Mouse (Mus musculus): ENCODE measurements around the gene Lrrc57. TPM values are rescaled to one million over a fixed set of nuclear protein-coding genes. Genes with fewer than 3 reads are reported as not detected.
A peak's percentile ranks its signal among the peaks of the same experiment; 100 is the strongest.

Lrrc57 gene
- polyA plus RNA-seq (2015; fragmentation: Nextera tagmentation; extraction: Ambion mirVana): 34.5 and 37.2 TPM in 2 replicates

GRCm38 (mm10) chr2:120608830-120609723 is at the start of gene Lrrc57, which contains the start of gene Haus2:
Lrrc57 (minus strand) TSS chr2:120609520.
Haus2 (plus strand) TSS chr2:120609383.
- Histone ChIP-seq H3K36me3 (ENCODE audit: poor library complexity, severe bottlenecking) (peaks cover 27% of the 10 kb centered on the region; the same call in 1 of the 2 replicates), H3K4me2 (peak within 1 kb of the TSS; percentile 78), H3K27ac (peak within 1 kb of the TSS; percentile 89), H3K27me3 (no peaks in the 10 kb centered on the region), H3K9ac (peak within 1 kb of the TSS; percentile 90), H3K4me1 (peaks cover 23% of the 10 kb centered on the region), H3K4me3 (peak within 1 kb of the TSS; percentile 83), H3K9me3 (replicated peaks) (no peaks in the 10 kb centered on the region)
- ATAC-seq: peak; percentile 97
- under 1% methylated on average over 52 of the region's 52 CpGs for WGBS

GRCm38 (mm10) chr2:120658486-120658885 is 49.2 kb upstream of the Lrrc57 start:
- no peak overlapping the region for H3K4me2 ChIP-seq
- 78% methylated on average over 5 of the region's 5 CpGs for WGBS
- H3K9ac ChIP-seq: no peak overlapping the region
- no peaks in the 10 kb centered on the region for H3K4me1 ChIP-seq
- no peaks in the 10 kb centered on the region for H3K27me3 ChIP-seq
- no peak overlapping the region for H3K27ac ChIP-seq
- no peaks in the 10 kb centered on the region for H3K36me3 ChIP-seq (ENCODE audit: poor library complexity, severe bottlenecking)
- ATAC-seq: no peak
- H3K4me3 ChIP-seq: no peak overlapping the region
- no peaks in the 10 kb centered on the region for H3K9me3 ChIP-seq (replicated peaks)

- no peak overlapping the region for H3K27ac ChIP-seq
- H3K4me1 ChIP-seq: no peaks in the 10 kb centered on the region
- 92% methylated on average over 2 of the region's 2 CpGs for WGBS
- no peak overlapping the region for H3K4me3 ChIP-seq
- no peak overlapping the region for H3K9ac ChIP-seq
- H3K9me3 ChIP-seq (replicated peaks): no peaks in the 10 kb centered on the region
- no peak overlapping the region for H3K4me2 ChIP-seq
- no peaks in the 10 kb centered on the region for H3K36me3 ChIP-seq (ENCODE audit: poor library complexity, severe bottlenecking)
- ATAC-seq: no peak
- H3K27me3 ChIP-seq: no peaks in the 10 kb centered on the region
These were observed 47.4 kb upstream of the Lrrc57 start for GRCm38 (mm10) chr2:120656711-120657110.

GRCm38 (mm10) chr2:120655905-120656304 is 46.6 kb upstream of the Lrrc57 start:
- 88% methylated on average over 5 of the region's 5 CpGs for WGBS
- Histone ChIP-seq H3K4me3 (no peak overlapping the region), H3K4me1 (no peaks in the 10 kb centered on the region), H3K9ac (no peak overlapping the region), H3K27ac (no peak overlapping the region), H3K36me3 (ENCODE audit: poor library complexity, severe bottlenecking) (no peaks in the 10 kb centered on the region), H3K9me3 (replicated peaks) (no peaks in the 10 kb centered on the region), H3K27me3 (no peaks in the 10 kb centered on the region), H3K4me2 (no peak overlapping the region)
- no peak for ATAC-seq

- Histone ChIP-seq H3K9me3 (replicated peaks) (no peaks in the 10 kb centered on the region), H3K4me1 (no peaks in the 10 kb centered on the region), H3K36me3 (ENCODE audit: poor library complexity, severe bottlenecking) (no peaks in the 10 kb centered on the region), H3K9ac (no peak overlapping the region), H3K4me2 (no peak overlapping the region), H3K4me3 (no peak overlapping the region), H3K27me3 (no peaks in the 10 kb centered on the region), H3K27ac (no peak overlapping the region)
- 86% methylated on average over 2 of the region's 2 CpGs for WGBS
- ATAC-seq: no peak
These were observed 45.4 kb upstream of the Lrrc57 start for GRCm38 (mm10) chr2:120654693-120655092.

- WGBS: 91% methylated on average over 7 of the region's 7 CpGs
These were observed 43.6 kb upstream of the Lrrc57 start for GRCm38 (mm10) chr2:120652925-120653284.

GRCm38 (mm10) chr2:120652256-120652924 is 43.1 kb upstream of the Lrrc57 start:
- no peaks in the 10 kb centered on the region for H3K4me1 ChIP-seq
- H3K4me2 ChIP-seq: no peak overlapping the region
- H3K27ac ChIP-seq: no peak overlapping the region
- 86% methylated on average over 7 of the region's 7 CpGs for WGBS
- ATAC-seq: no peak
- no peaks in the 10 kb centered on the region for H3K9me3 ChIP-seq (replicated peaks)
- no peak overlapping the region for H3K4me3 ChIP-seq
- H3K36me3 ChIP-seq (ENCODE audit: poor library complexity, severe bottlenecking): no peaks in the 10 kb centered on the region
- H3K27me3 ChIP-seq: no peaks in the 10 kb centered on the region
- no peak overlapping the region for H3K9ac ChIP-seq

More at GRCm38 (mm10) chr2:120652925-120653284, 43.6 kb upstream of the Lrrc57 start:
- Histone ChIP-seq H3K27me3 (no peaks in the 10 kb centered on the region), H3K4me1 (no peaks in the 10 kb centered on the region), H3K27ac (no peak overlapping the region), H3K9ac (no peak overlapping the region), H3K9me3 (replicated peaks) (no peaks in the 10 kb centered on the region), H3K4me2 (no peak overlapping the region), H3K4me3 (no peak overlapping the region), H3K36me3 (ENCODE audit: poor library complexity, severe bottlenecking) (no peaks in the 10 kb centered on the region)
- no peak for ATAC-seq

- Histone ChIP-seq H3K27ac (no peak overlapping the region), H3K4me1 (no peaks in the 10 kb centered on the region), H3K27me3 (no peaks in the 10 kb centered on the region), H3K9me3 (replicated peaks) (no peaks in the 10 kb centered on the region), H3K4me3 (no peak overlapping the region), H3K4me2 (no peak overlapping the region), H3K9ac (no peak overlapping the region), H3K36me3 (ENCODE audit: poor library complexity, severe bottlenecking) (no peaks in the 10 kb centered on the region)
- 69% methylated on average over 4 of the region's 4 CpGs for WGBS
- ATAC-seq: no peak
These were observed 37.5 kb upstream of the Lrrc57 start for GRCm38 (mm10) chr2:120646777-120647176.

- no peak for ATAC-seq
- Histone ChIP-seq H3K27me3 (no peaks in the 10 kb centered on the region), H3K9me3 (replicated peaks) (no peaks in the 10 kb centered on the region), H3K36me3 (ENCODE audit: poor library complexity, severe bottlenecking) (no peaks in the 10 kb centered on the region), H3K4me1 (no peaks in the 10 kb centered on the region), H3K4me3 (no peak overlapping the region), H3K27ac (no peak overlapping the region), H3K4me2 (no peak overlapping the region), H3K9ac (no peak overlapping the region)
- WGBS: 42% methylated on average over 7 of the region's 7 CpGs
These were observed 34.5 kb upstream of the Lrrc57 start for GRCm38 (mm10) chr2:120643836-120644235.

- no peak overlapping the region for H3K9ac ChIP-seq
- H3K4me1 ChIP-seq: no peaks in the 10 kb centered on the region
- no peak for ATAC-seq
- no peak overlapping the region for H3K4me3 ChIP-seq
- no peaks in the 10 kb centered on the region for H3K27me3 ChIP-seq
- H3K9me3 ChIP-seq (replicated peaks): no peaks in the 10 kb centered on the region
- no peaks in the 10 kb centered on the region for H3K36me3 ChIP-seq (ENCODE audit: poor library complexity, severe bottlenecking)
- H3K27ac ChIP-seq: no peak overlapping the region
- no peak overlapping the region for H3K4me2 ChIP-seq
- 87% methylated on average over 8 of the region's 8 CpGs for WGBS
These were observed 31.5 kb upstream of the Lrrc57 start for GRCm38 (mm10) chr2:120640835-120641234.

GRCm38 (mm10) chr2:120631957-120632356 is 22.6 kb upstream of the Lrrc57 start:
- H3K9ac ChIP-seq: no peak overlapping the region
- H3K27ac ChIP-seq: no peak overlapping the region
- no peak overlapping the region for H3K4me2 ChIP-seq
- H3K27me3 ChIP-seq: no peaks in the 10 kb centered on the region
- H3K9me3 ChIP-seq (replicated peaks): no peaks in the 10 kb centered on the region
- ATAC-seq: no peak
- 90% methylated on average over 4 of the region's 4 CpGs for WGBS
- H3K36me3 ChIP-seq (ENCODE audit: poor library complexity, severe bottlenecking): peaks cover 9% of the 10 kb centered on the region; the same call in 1 of the 2 replicates
- 0 out of 2 replicates have a peak, but pooled peaks cover 3% of the 10 kb centered on the region for H3K4me1 ChIP-seq
- no peak overlapping the region for H3K4me3 ChIP-seq

GRCm38 (mm10) chr2:120631521-120631920 is 22.2 kb upstream of the Lrrc57 start:
- H3K27ac ChIP-seq: no peak overlapping the region
- no peaks in the 10 kb centered on the region for H3K27me3 ChIP-seq
- no peak overlapping the region for H3K4me2 ChIP-seq
- 0 out of 2 replicates have a peak, but pooled peaks cover 3% of the 10 kb centered on the region for H3K4me1 ChIP-seq
- no peaks in the 10 kb centered on the region for H3K9me3 ChIP-seq (replicated peaks)
- H3K9ac ChIP-seq: no peak overlapping the region
- no peak overlapping the region for H3K4me3 ChIP-seq
- WGBS: 86% methylated on average over 2 of the region's 2 CpGs
- peaks cover 9% of the 10 kb centered on the region; the same call in 1 of the 2 replicates for H3K36me3 ChIP-seq (ENCODE audit: poor library complexity, severe bottlenecking)
- ATAC-seq: no peak
